Mouse (Mus musculus) liver, postnatal 0 days (tissue): ENCODE measurements around the gene Slain2.
"Not testable (repeated sequence)": the region's sequence is repeated elsewhere in the genome, so short reads cannot be mapped to it uniquely, and the experiment has no call there.

Experiments
- CTCF ChIP-seq: sonication (generic); IDR thresholded peaks from 2 replicates; pipeline ENCODE4 v1.5.1; 2016; ENCODE audit warnings: antibody characterized with exemption, low read depth
- EP300 ChIP-seq: IDR thresholded peaks from 2 replicates; pipeline ENCODE4 v1.6.1; 2016; ENCODE audit warnings: antibody characterized with exemption, low read depth, mild to moderate bottlenecking

GRCm38 (mm10) chr5:73011806-73012205 lies 97.7 kb downstream of the Slain2 start:
- not testable (repeated sequence) for TF ChIP-seq CTCF, EP300
